ENCODE assay signal across 20 mouse cellular contexts in the genomic region with DNA sequence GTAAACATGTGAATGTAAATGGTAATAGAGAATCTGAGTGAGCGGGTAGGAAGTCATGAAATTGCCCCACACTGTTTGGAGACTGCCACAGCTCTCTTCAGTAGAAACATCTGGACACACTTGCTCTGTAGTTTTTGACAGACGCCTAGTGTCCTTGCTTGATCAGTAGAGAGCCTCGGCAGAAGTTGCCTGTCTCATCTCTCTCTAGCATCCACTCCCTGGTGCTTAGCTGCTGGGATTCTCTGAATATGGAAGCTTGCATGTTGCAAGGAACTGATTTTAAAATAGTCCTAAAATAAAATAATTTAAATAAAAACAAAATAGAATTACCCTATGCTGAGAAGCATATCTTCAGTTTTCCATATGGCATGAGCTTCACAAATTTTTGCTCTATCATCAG.
DNase-seq lines count a peak whose midpoint lies in the region; ATAC-seq and TF ChIP-seq lines count a peak whose summit lies in the region.
"Had no signal": no experiment of that assay in that cellular context is flagged by ENCODE, and none has a peak within 500 bp of the region (broad histone marks: within the 10 kb centered on the region; RNA-seq: fewer than 3 reads in every experiment).

No protein-coding gene starts in this region.

- intact Hi-C loops in left cerebral cortex, adult 2 months (cut with DNase I), result loop anchor here (5.0 kb wide), 1 partner anchor 50 kb away; no protein-coding TSS in a partner anchor

- no peak overlapping the region for H3K4me3 ChIP-seq in left cerebral cortex, adult 2 months

- H3K27ac ChIP-seq in left cerebral cortex, adult 2 months, result peak overlapping the region; percentile 2

- peak; percentile 77 for ATAC-seq in frontal cortex, adult (ENCODE audit: low TSS enrichment)
- ATAC-seq: activated CD4-positive, CD25-positive, alpha-beta regulatory T cell, adult 4 months; CD4-positive, CD25-positive, alpha-beta regulatory T cell, adult 4 months; Patski had no signal

- no peak for TF ChIP-seq CTCF in left cerebral cortex, adult 2 months (IDR thresholded peaks at IDR 0.05)

- no peak for DNase-seq in frontal cortex, postnatal 10 days (ENCODE audit: low spot score in 2 of 2)
- DNase-seq in left cerebral cortex, adult 2 months (ENCODE audit: extremely low spot score in 1 of 2, low spot score in 2 of 2), result no peak
- DNase-seq in left cerebral cortex, adult 9 months (ENCODE audit: low spot score in 2 of 2), result no peak
- DNase-seq in brain, adult 2 months (ENCODE audit: low read depth, low spot score), result peak; percentile 20
- no peak for DNase-seq in urinary bladder, adult 2 months (ENCODE audit: low spot score)
- DNase-seq: adrenal gland, adult 2 months; adrenal gland, adult 8-10 months; adrenal gland, postnatal 10 days; adrenal gland, postnatal 14 days; adrenal gland, postnatal 25 days; adrenal gland, postnatal 36 days; B cell, adult 2 months; cerebellum, adult 11 months; cerebellum, adult 11-12 months; cerebellum, adult 18-20 months; cerebellum, adult 2 months had no signal
